Mouse (Mus musculus): Measurements from ENCODE around the gene Gm6588.

DNA sequence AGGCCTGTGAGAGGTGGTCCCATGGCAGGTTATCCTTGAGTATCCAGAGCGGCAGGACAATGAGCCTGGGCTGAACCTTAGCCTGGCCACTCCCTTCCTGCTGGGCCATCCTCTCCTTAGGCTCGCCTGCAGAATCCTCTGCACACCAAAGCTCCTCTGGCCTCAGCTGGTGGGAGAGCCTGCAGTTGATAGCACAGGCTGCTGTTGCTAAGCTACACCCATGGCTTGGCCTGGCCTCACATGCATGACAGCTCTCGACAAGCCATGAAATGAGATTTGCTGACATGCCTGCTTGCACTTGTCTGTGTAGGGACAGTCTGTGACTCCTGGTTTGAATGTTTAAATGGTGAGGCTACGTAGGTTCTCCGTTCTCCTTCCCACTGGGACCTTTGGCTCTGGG is 32.6 kb upstream of the Gm6588 start:
- TF ChIP-seq CTCF (IDR thresholded peaks at IDR 0.05; ENCODE audit: extremely low read depth, insufficient read length, insufficient replicate concordance, low read depth, low read length) = no peak
- no peak for TF ChIP-seq POLR2A (IDR thresholded peaks at IDR 0.05; ENCODE audit: low read depth, low read length)
